Mouse (Mus musculus): ENCODE data around the gene Galnt2.

DNA sequence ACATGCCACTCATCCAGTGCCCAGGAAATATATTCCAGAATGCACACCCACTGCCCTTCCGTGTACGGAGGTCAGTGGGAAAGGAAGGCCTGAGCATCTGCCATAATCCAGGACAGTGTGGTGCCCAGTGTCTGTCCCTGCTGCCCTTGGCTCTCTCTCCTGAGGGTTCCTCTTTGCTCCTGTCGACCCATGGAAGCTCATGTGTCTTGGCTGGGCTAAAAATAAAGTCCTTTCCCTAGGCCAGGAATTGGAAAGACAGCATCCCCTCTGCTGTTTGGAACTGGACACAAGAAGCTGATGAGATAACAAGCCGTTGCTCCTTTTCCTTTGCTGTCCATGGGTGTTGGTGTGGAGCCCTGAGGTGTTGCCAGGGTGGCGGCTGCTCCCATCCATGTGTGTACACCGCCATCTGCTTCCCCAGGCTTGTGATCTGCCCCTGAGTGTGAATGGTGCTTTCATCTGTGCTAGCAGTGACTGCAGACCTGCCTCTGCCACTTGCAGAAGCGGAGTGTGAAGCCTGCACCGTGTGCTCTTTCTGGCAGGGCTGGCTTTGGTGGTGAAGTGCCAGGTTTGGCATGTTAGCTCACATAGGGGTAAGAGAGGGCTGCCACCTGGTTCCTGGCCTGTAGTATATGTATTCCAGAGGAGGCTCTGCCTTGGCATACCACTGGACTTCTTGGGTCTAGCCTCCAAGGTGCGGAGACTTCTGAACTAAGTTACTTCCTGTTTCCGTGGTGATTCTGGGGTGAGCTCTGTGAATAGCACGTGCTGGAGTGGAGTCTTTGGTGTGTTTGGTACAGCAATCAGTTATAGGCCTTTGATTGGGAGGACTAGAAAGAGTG, 50.7 kb downstream of the Galnt2 start:
- TF ChIP-seq POLR2A (IDR thresholded peaks at IDR 0.05; ENCODE audit: borderline replicate concordance, extremely low read depth, low read depth, low read length): no peak
- TF ChIP-seq CTCF (IDR thresholded peaks at IDR 0.05; ENCODE audit: insufficient read depth, low read length): no peak
